Mouse (Mus musculus): ENCODE measurements at regions not wholly inside any gene's neighbourhood (a gene's known extent, or its start where the extent isn't known, plus 50 kb on each side); places are given as distances from the start of the nearest gene placed in this dataset.
A peak's percentile ranks its signal among the peaks of the same experiment; 100 is the strongest.

- DNase-seq (ENCODE audit: extremely low read depth, low read depth, low spot score): no peak
- H3K79me2 ChIP-seq (ENCODE audit: control insufficient read depth, insufficient read depth, low read length): no peaks in the 10 kb centered on the region
- H3K27me3 ChIP-seq (ENCODE audit: control insufficient read depth, insufficient read depth, low read length): no peaks in the 10 kb centered on the region
- H3K27ac ChIP-seq (replicated peaks; ENCODE audit: insufficient read depth, low read depth, low read length): no peak overlapping the region
- no peaks in the 10 kb centered on the region for H3K36me3 ChIP-seq (ENCODE audit: control insufficient read depth, insufficient read depth, low read length)
- H3K4me1 ChIP-seq (ENCODE audit: control insufficient read depth, insufficient read depth, low read length): no peaks in the 10 kb centered on the region
- no peak overlapping the region for H3K4me3 ChIP-seq (ENCODE audit: insufficient read depth, low read depth, low read length)
- TF ChIP-seq CTCF (IDR thresholded peaks at IDR 0.05; ENCODE audit: low read depth, low read length) (no peak), POLR2A (IDR thresholded peaks at IDR 0.05; ENCODE audit: extremely low read depth, insufficient read depth, low read length) (no peak)
- no peak overlapping the region for H3K9ac ChIP-seq (ENCODE audit: low read depth, low read length)
- 88% methylated on average over 4 of the region's 4 CpGs for WGBS
These were observed 332.1 kb upstream of the Nfe2l3 start for GRCm38 (mm10) chr6:51100341-51100740.

GRCm38 (mm10) chr6:51103236-51103635 lies 329.2 kb upstream of the Nfe2l3 start:
- H3K9ac ChIP-seq (ENCODE audit: low read depth, low read length): no peak overlapping the region
- H3K4me3 ChIP-seq (ENCODE audit: insufficient read depth, low read depth, low read length): no peak overlapping the region
- WGBS: 92% methylated on average over 4 of the region's 4 CpGs
- peaks cover under 1% of the 10 kb centered on the region for H3K4me1 ChIP-seq (ENCODE audit: control insufficient read depth, insufficient read depth, low read length)
- no peak overlapping the region for H3K27ac ChIP-seq (replicated peaks; ENCODE audit: insufficient read depth, low read depth, low read length)
- H3K79me2 ChIP-seq (ENCODE audit: control insufficient read depth, insufficient read depth, low read length): no peaks in the 10 kb centered on the region
- peak; percentile 33 for DNase-seq (ENCODE audit: extremely low read depth, low read depth, low spot score)
- no peaks in the 10 kb centered on the region for H3K27me3 ChIP-seq (ENCODE audit: control insufficient read depth, insufficient read depth, low read length)
- no peaks in the 10 kb centered on the region for H3K36me3 ChIP-seq (ENCODE audit: control insufficient read depth, insufficient read depth, low read length)
- TF ChIP-seq POLR2A (IDR thresholded peaks at IDR 0.05; ENCODE audit: extremely low read depth, insufficient read depth, low read length) (no peak), CTCF (IDR thresholded peaks at IDR 0.05; ENCODE audit: low read depth, low read length) (no peak)

GRCm38 (mm10) chr6:51104336-51104735 lies 328.1 kb upstream of the Nfe2l3 start:
- 88% methylated on average over 5 of the region's 5 CpGs for WGBS
- no peak overlapping the region for H3K9ac ChIP-seq (ENCODE audit: low read depth, low read length)
- no peaks in the 10 kb centered on the region for H3K79me2 ChIP-seq (ENCODE audit: control insufficient read depth, insufficient read depth, low read length)
- peaks cover 2% of the 10 kb centered on the region for H3K4me1 ChIP-seq (ENCODE audit: control insufficient read depth, insufficient read depth, low read length)
- H3K27me3 ChIP-seq (ENCODE audit: control insufficient read depth, insufficient read depth, low read length): no peaks in the 10 kb centered on the region
- TF ChIP-seq POLR2A (IDR thresholded peaks at IDR 0.05; ENCODE audit: extremely low read depth, insufficient read depth, low read length): no peak
- no peak for TF ChIP-seq CTCF (IDR thresholded peaks at IDR 0.05; ENCODE audit: low read depth, low read length)
- DNase-seq (ENCODE audit: extremely low read depth, low read depth, low spot score): peak; percentile 3
- H3K4me3 ChIP-seq (ENCODE audit: insufficient read depth, low read depth, low read length): no peak overlapping the region
- H3K36me3 ChIP-seq (ENCODE audit: control insufficient read depth, insufficient read depth, low read length): no peaks in the 10 kb centered on the region
- H3K27ac ChIP-seq (replicated peaks; ENCODE audit: insufficient read depth, low read depth, low read length): peak overlapping the region; percentile 44

GRCm38 (mm10) chr6:51108336-51108956 lies 324.0 kb upstream of the Nfe2l3 start:
- Histone ChIP-seq H3K9ac (ENCODE audit: low read depth, low read length) (no peak overlapping the region), H3K36me3 (ENCODE audit: control insufficient read depth, insufficient read depth, low read length) (no peaks in the 10 kb centered on the region), H3K4me3 (ENCODE audit: insufficient read depth, low read depth, low read length) (no peak overlapping the region), H3K4me1 (ENCODE audit: control insufficient read depth, insufficient read depth, low read length) (peaks cover 2% of the 10 kb centered on the region), H3K27me3 (ENCODE audit: control insufficient read depth, insufficient read depth, low read length) (no peaks in the 10 kb centered on the region), H3K79me2 (ENCODE audit: control insufficient read depth, insufficient read depth, low read length) (no peaks in the 10 kb centered on the region), H3K27ac (replicated peaks; ENCODE audit: insufficient read depth, low read depth, low read length) (no peak overlapping the region)
- whole genome bisulfite sequencing: 51% methylated on average over 8 of the region's 8 CpGs
- peak; percentile 68 for DNase-seq (ENCODE audit: extremely low read depth, low read depth, low spot score)
- no peak for TF ChIP-seq CTCF (IDR thresholded peaks at IDR 0.05; ENCODE audit: low read depth, low read length)
- no peak for TF ChIP-seq POLR2A (IDR thresholded peaks at IDR 0.05; ENCODE audit: extremely low read depth, insufficient read depth, low read length)

- H3K79me2 ChIP-seq (ENCODE audit: control insufficient read depth, insufficient read depth, low read length): no peaks in the 10 kb centered on the region
- no peak for DNase-seq (ENCODE audit: extremely low read depth, low read depth, low spot score)
These were observed 321.9 kb upstream of the Nfe2l3 start for GRCm38 (mm10) chr6:51110596-51110995.

GRCm38 (mm10) chr6:51114604-51115333 lies 317.7 kb upstream of the Nfe2l3 start:
- no peak overlapping the region for H3K27ac ChIP-seq (replicated peaks; ENCODE audit: insufficient read depth, low read depth, low read length)
- no peak overlapping the region for H3K9ac ChIP-seq (ENCODE audit: low read depth, low read length)
- H3K4me1 ChIP-seq (ENCODE audit: control insufficient read depth, insufficient read depth, low read length): no peaks in the 10 kb centered on the region
- TF ChIP-seq CTCF (IDR thresholded peaks at IDR 0.05; ENCODE audit: low read depth, low read length): no peak
- no peak for TF ChIP-seq POLR2A (IDR thresholded peaks at IDR 0.05; ENCODE audit: extremely low read depth, insufficient read depth, low read length)
- no peaks in the 10 kb centered on the region for H3K36me3 ChIP-seq (ENCODE audit: control insufficient read depth, insufficient read depth, low read length)
- H3K79me2 ChIP-seq (ENCODE audit: control insufficient read depth, insufficient read depth, low read length): no peaks in the 10 kb centered on the region
- H3K4me3 ChIP-seq (ENCODE audit: insufficient read depth, low read depth, low read length): no peak overlapping the region
- WGBS: 83% methylated on average over 10 of the region's 10 CpGs
- no peaks in the 10 kb centered on the region for H3K27me3 ChIP-seq (ENCODE audit: control insufficient read depth, insufficient read depth, low read length)
- DNase-seq (ENCODE audit: extremely low read depth, low read depth, low spot score): no peak

More at GRCm38 (mm10) chr6:51110596-51110995, 321.9 kb upstream of the Nfe2l3 start:
- 99% methylated on average over 3 of the region's 3 CpGs for WGBS
- no peak overlapping the region for H3K4me3 ChIP-seq (ENCODE audit: insufficient read depth, low read depth, low read length)
- no peak for TF ChIP-seq POLR2A (IDR thresholded peaks at IDR 0.05; ENCODE audit: extremely low read depth, insufficient read depth, low read length)
- TF ChIP-seq CTCF (IDR thresholded peaks at IDR 0.05; ENCODE audit: low read depth, low read length): no peak
- no peaks in the 10 kb centered on the region for H3K27me3 ChIP-seq (ENCODE audit: control insufficient read depth, insufficient read depth, low read length)
- H3K36me3 ChIP-seq (ENCODE audit: control insufficient read depth, insufficient read depth, low read length): no peaks in the 10 kb centered on the region
- H3K4me1 ChIP-seq (ENCODE audit: control insufficient read depth, insufficient read depth, low read length): peaks cover 2% of the 10 kb centered on the region
- H3K27ac ChIP-seq (replicated peaks; ENCODE audit: insufficient read depth, low read depth, low read length): no peak overlapping the region
- H3K9ac ChIP-seq (ENCODE audit: low read depth, low read length): no peak overlapping the region
